Mouse (Mus musculus): ENCODE data around the gene R3hdm4.

GRCm38 (mm10) chr10:79889386-79889785 is 31.6 kb downstream of the R3hdm4 start:
- TF ChIP-seq POLR2A (IDR thresholded peaks at IDR 0.05; ENCODE audit: borderline replicate concordance, extremely low read depth, low read depth, low read length) (no peak), CTCF (IDR thresholded peaks at IDR 0.05; ENCODE audit: insufficient read depth, low read length) (no peak)
